Mouse (Mus musculus): ENCODE measurements at regions not wholly inside any gene's neighbourhood (a gene's known extent, or its start where the extent isn't known, plus 50 kb on each side); places are given as distances from the start of the nearest gene placed in this dataset. TPM values are rescaled to one million over a fixed set of nuclear protein-coding genes. Genes with fewer than 3 reads are reported as not detected.
A peak's percentile ranks its signal among the peaks of the same experiment; 100 is the strongest.
"Not testable (repeated sequence)": the region's sequence is repeated elsewhere in the genome, so short reads cannot be mapped to it uniquely, and the experiment has no call there.

- DNase-seq (ENCODE audit: low spot score in 2 of 2), result no peak
Measured at GRCm38 (mm10) chr4:3080385-3081125, 86.6 kb upstream of the Vmn1r2 start.

GRCm38 (mm10) chr4:3081148-3081952 is 85.8 kb upstream of the Vmn1r2 start:
- DNase-seq (ENCODE audit: low spot score in 2 of 2), result no peak

- peak in 1 of 2 experiments; percentile 2 for DNase-seq (ENCODE audit: low spot score in 2 of 2)
Measured at GRCm38 (mm10) chr4:3081953-3082950, 84.9 kb upstream of the Vmn1r2 start.

GRCm38 (mm10) chr4:3083161-3084020 is 83.7 kb upstream of the Vmn1r2 start:
- DNase-seq (ENCODE audit: low spot score in 2 of 2), result peak in 1 of 2 experiments; percentile 2

GRCm38 (mm10) chr4:3084021-3084545 is 83.0 kb upstream of the Vmn1r2 start:
- no peak for DNase-seq (ENCODE audit: low spot score in 2 of 2)

GRCm38 (mm10) chr4:3085456-3086448 is 81.4 kb upstream of the Vmn1r2 start:
- no peak for DNase-seq (ENCODE audit: low spot score in 2 of 2)

- DNase-seq (ENCODE audit: low spot score in 2 of 2), result not testable (repeated sequence)
Measured at GRCm38 (mm10) chr4:3087616-3088015, 79.5 kb upstream of the Vmn1r2 start.

- no peak for DNase-seq (ENCODE audit: low spot score in 2 of 2)
Measured at GRCm38 (mm10) chr4:3089567-3090377, 77.3 kb upstream of the Vmn1r2 start.

- no peak for DNase-seq (ENCODE audit: low spot score in 2 of 2)
Measured at GRCm38 (mm10) chr4:3090378-3090735, 76.8 kb upstream of the Vmn1r2 start.

GRCm38 (mm10) chr4:3090742-3091141 is 76.4 kb upstream of the Vmn1r2 start:
- no peak for DNase-seq (ENCODE audit: low spot score in 2 of 2)

Small RNA genes lying in the stretch of these regions (microRNA-seq; reads per million reads assigned to microRNA genes)
- not detected for gene Gm27878
